Mouse (Mus musculus): ENCODE measurements around the gene Hoxb3. TPM values are rescaled to one million over a fixed set of nuclear protein-coding genes. Genes with fewer than 3 reads are reported as not detected.

The Hoxb3 gene
- polyA plus RNA-seq, 1 experiment = not detected

GRCm38 (mm10) chr11:96344878-96345159, 21.7 kb downstream of the Hoxb3 start:
- no peak overlapping the region for H3K4me3 ChIP-seq (ENCODE audit: insufficient read depth, low read length)
- no peaks in the 10 kb centered on the region for H3K4me1 ChIP-seq (ENCODE audit: control insufficient read depth, insufficient read depth, low read length)
- TF ChIP-seq CTCF (IDR thresholded peaks at IDR 0.05; ENCODE audit: extremely low read depth, insufficient read depth, low read length) (no peak), POLR2A (IDR thresholded peaks at IDR 0.05; ENCODE audit: extremely low read depth, insufficient read depth, low read length) (no peak)
- H3K27ac ChIP-seq (ENCODE audit: insufficient read depth, low read length) = no peak overlapping the region

GRCm38 (mm10) chr11:96345220-96345892, 22.2 kb downstream of the Hoxb3 start:
- Histone ChIP-seq H3K27ac (ENCODE audit: insufficient read depth, low read length) (no peak overlapping the region), H3K4me1 (ENCODE audit: control insufficient read depth, insufficient read depth, low read length) (no peaks in the 10 kb centered on the region), H3K4me3 (ENCODE audit: insufficient read depth, low read length) (no peak overlapping the region)
- TF ChIP-seq POLR2A (IDR thresholded peaks at IDR 0.05; ENCODE audit: extremely low read depth, insufficient read depth, low read length) = no peak
- no peak for TF ChIP-seq CTCF (IDR thresholded peaks at IDR 0.05; ENCODE audit: extremely low read depth, insufficient read depth, low read length)

- no peak for TF ChIP-seq CTCF (IDR thresholded peaks at IDR 0.05; ENCODE audit: extremely low read depth, insufficient read depth, low read length)
- TF ChIP-seq POLR2A (IDR thresholded peaks at IDR 0.05; ENCODE audit: extremely low read depth, insufficient read depth, low read length) = no peak
- H3K4me3 ChIP-seq (ENCODE audit: insufficient read depth, low read length) = no peak overlapping the region
- H3K4me1 ChIP-seq (ENCODE audit: control insufficient read depth, insufficient read depth, low read length) = no peaks in the 10 kb centered on the region
- H3K27ac ChIP-seq (ENCODE audit: insufficient read depth, low read length) = no peak overlapping the region
These were observed 23.0 kb downstream of the Hoxb3 start for GRCm38 (mm10) chr11:96345893-96346806.

- Histone ChIP-seq H3K27ac (ENCODE audit: insufficient read depth, low read length) (no peak overlapping the region), H3K4me3 (ENCODE audit: insufficient read depth, low read length) (no peak overlapping the region), H3K4me1 (ENCODE audit: control insufficient read depth, insufficient read depth, low read length) (no peaks in the 10 kb centered on the region)
- no peak for TF ChIP-seq POLR2A (IDR thresholded peaks at IDR 0.05; ENCODE audit: extremely low read depth, insufficient read depth, low read length)
- no peak for TF ChIP-seq CTCF (IDR thresholded peaks at IDR 0.05; ENCODE audit: extremely low read depth, insufficient read depth, low read length)
These were observed 23.9 kb downstream of the Hoxb3 start for GRCm38 (mm10) chr11:96346916-96347520.

DNA sequence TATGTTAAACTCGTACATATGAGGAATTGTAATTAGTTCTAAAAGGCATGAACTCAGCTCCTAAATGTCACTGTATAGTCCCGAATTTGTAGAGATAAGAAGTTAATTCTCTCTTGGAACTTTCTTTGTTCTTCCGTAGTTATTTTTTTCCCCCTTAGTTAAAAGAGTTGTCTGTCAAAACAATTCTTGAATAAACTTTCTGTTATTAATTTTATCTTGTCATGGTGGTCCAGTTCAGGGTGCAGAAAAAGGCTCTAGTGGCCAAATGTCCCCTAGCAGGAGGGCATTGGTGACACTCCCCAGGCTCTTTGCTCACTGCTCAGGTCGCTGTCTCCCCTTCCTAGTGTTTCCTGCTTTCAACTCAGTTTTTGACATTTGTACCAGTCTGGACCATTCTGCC, 24.6 kb downstream of the Hoxb3 start:
- TF ChIP-seq POLR2A (IDR thresholded peaks at IDR 0.05; ENCODE audit: extremely low read depth, insufficient read depth, low read length) (no peak), CTCF (IDR thresholded peaks at IDR 0.05; ENCODE audit: extremely low read depth, insufficient read depth, low read length) (no peak)
- no peak overlapping the region for H3K4me3 ChIP-seq (ENCODE audit: insufficient read depth, low read length)
- H3K4me1 ChIP-seq (ENCODE audit: control insufficient read depth, insufficient read depth, low read length) = no peaks in the 10 kb centered on the region
- H3K27ac ChIP-seq (ENCODE audit: insufficient read depth, low read length) = no peak overlapping the region

- TF ChIP-seq CTCF (IDR thresholded peaks at IDR 0.05; ENCODE audit: extremely low read depth, insufficient read depth, low read length) = no peak
- no peak for TF ChIP-seq POLR2A (IDR thresholded peaks at IDR 0.05; ENCODE audit: extremely low read depth, insufficient read depth, low read length)
- Histone ChIP-seq H3K4me1 (ENCODE audit: control insufficient read depth, insufficient read depth, low read length) (no peaks in the 10 kb centered on the region), H3K4me3 (ENCODE audit: insufficient read depth, low read length) (no peak overlapping the region), H3K27ac (ENCODE audit: insufficient read depth, low read length) (no peak overlapping the region)
These were observed 25.2 kb downstream of the Hoxb3 start for GRCm38 (mm10) chr11:96348141-96348928.

GRCm38 (mm10) chr11:96348988-96349387, 25.9 kb downstream of the Hoxb3 start:
- Histone ChIP-seq H3K4me1 (ENCODE audit: control insufficient read depth, insufficient read depth, low read length) (no peaks in the 10 kb centered on the region), H3K27ac (ENCODE audit: insufficient read depth, low read length) (no peak overlapping the region), H3K4me3 (ENCODE audit: insufficient read depth, low read length) (no peak overlapping the region)
- TF ChIP-seq CTCF (IDR thresholded peaks at IDR 0.05; ENCODE audit: extremely low read depth, insufficient read depth, low read length) (no peak), POLR2A (IDR thresholded peaks at IDR 0.05; ENCODE audit: extremely low read depth, insufficient read depth, low read length) (no peak)

- H3K27ac ChIP-seq (ENCODE audit: insufficient read depth, low read length) = no peak overlapping the region
- no peaks in the 10 kb centered on the region for H3K4me1 ChIP-seq (ENCODE audit: control insufficient read depth, insufficient read depth, low read length)
- H3K4me3 ChIP-seq (ENCODE audit: insufficient read depth, low read length) = no peak overlapping the region
- TF ChIP-seq POLR2A (IDR thresholded peaks at IDR 0.05; ENCODE audit: extremely low read depth, insufficient read depth, low read length) (no peak), CTCF (IDR thresholded peaks at IDR 0.05; ENCODE audit: extremely low read depth, insufficient read depth, low read length) (no peak)
These were observed 26.6 kb downstream of the Hoxb3 start for GRCm38 (mm10) chr11:96349491-96350340.
